Mouse (Mus musculus): Measurements from ENCODE around the gene Pgpep1l. TPM values are rescaled to one million over a fixed set of nuclear protein-coding genes. Genes with fewer than 3 reads are reported as not detected.

Pgpep1l gene
- polyA plus RNA-seq (2012; rRNA removed) = 0.36 and 0.53 TPM in 2 replicates

GRCm38 (mm10) chr7:68264028-68264453, at the start of gene Pgpep1l:
Gene Pgpep1l, minus strand, starts transcription at chr7:68264233.
- TF ChIP-seq CTCF (IDR thresholded peaks at IDR 0.05; ENCODE audit: extremely low read depth, insufficient read depth, insufficient read length, insufficient replicate concordance) = no peak
- no peak for TF ChIP-seq POLR2A (IDR thresholded peaks at IDR 0.05; ENCODE audit: low read depth, low read length)
- peak within 1 kb of the TSS; percentile 34; the same call in 1 of the 2 replicates for H3K4me3 ChIP-seq (ENCODE audit: extremely low read depth, insufficient read depth, insufficient read length)
- DNase-seq (ENCODE audit: low read depth in 1 of 2, low spot score in 2 of 2) = no peak
- no peaks in the 10 kb centered on the region for H3K36me3 ChIP-seq (ENCODE audit: control insufficient read depth, insufficient read depth, low read length)
- peak within 1 kb of the TSS; percentile 10 for H3K27ac ChIP-seq (ENCODE audit: insufficient read depth, low read length)
- H3K4me1 ChIP-seq (ENCODE audit: control insufficient read depth, insufficient read depth, insufficient read length) = peaks cover 11% of the 10 kb centered on the region; the same call in 1 of the 2 replicates
- H3K27me3 ChIP-seq (ENCODE audit: control insufficient read depth, insufficient read depth, low read length) = no peaks in the 10 kb centered on the region
- WGBS = 37% methylated on average over 25 of the region's 25 CpGs

- no peak overlapping the region for H3K27ac ChIP-seq (ENCODE audit: insufficient read depth, low read length)
- no peak for DNase-seq (ENCODE audit: low read depth in 1 of 2, low spot score in 2 of 2)
- 74% methylated on average over 14 of the region's 14 CpGs for WGBS
- H3K4me3 ChIP-seq (ENCODE audit: extremely low read depth, insufficient read depth, insufficient read length) = no peak overlapping the region
- TF ChIP-seq POLR2A (IDR thresholded peaks at IDR 0.05; ENCODE audit: low read depth, low read length) = no peak
- no peak for TF ChIP-seq CTCF (IDR thresholded peaks at IDR 0.05; ENCODE audit: extremely low read depth, insufficient read depth, insufficient read length, insufficient replicate concordance)
- peaks cover 2% of the 10 kb centered on the region; the same call in 1 of the 2 replicates for H3K36me3 ChIP-seq (ENCODE audit: control insufficient read depth, insufficient read depth, low read length)
- H3K4me1 ChIP-seq (ENCODE audit: control insufficient read depth, insufficient read depth, insufficient read length) = no peaks in the 10 kb centered on the region
- H3K27me3 ChIP-seq (ENCODE audit: control insufficient read depth, insufficient read depth, low read length) = no peaks in the 10 kb centered on the region
These were observed 49.2 kb upstream of the Pgpep1l start for GRCm38 (mm10) chr7:68313038-68313782.

- 36% methylated on average over 5 of the region's 5 CpGs for WGBS
- H3K27me3 ChIP-seq (ENCODE audit: control insufficient read depth, insufficient read depth, low read length) = no peaks in the 10 kb centered on the region
- peaks cover 9% of the 10 kb centered on the region; the same call in 1 of the 2 replicates for H3K36me3 ChIP-seq (ENCODE audit: control insufficient read depth, insufficient read depth, low read length)
- TF ChIP-seq POLR2A (IDR thresholded peaks at IDR 0.05; ENCODE audit: low read depth, low read length) (no peak), CTCF (IDR thresholded peaks at IDR 0.05; ENCODE audit: extremely low read depth, insufficient read depth, insufficient read length, insufficient replicate concordance) (no peak)
- H3K4me1 ChIP-seq (ENCODE audit: control insufficient read depth, insufficient read depth, insufficient read length) = no peaks in the 10 kb centered on the region
- H3K27ac ChIP-seq (ENCODE audit: insufficient read depth, low read length) = no peak overlapping the region
- no peak for DNase-seq (ENCODE audit: low read depth in 1 of 2, low spot score in 2 of 2)
- no peak overlapping the region for H3K4me3 ChIP-seq (ENCODE audit: extremely low read depth, insufficient read depth, insufficient read length)
These were observed 48.4 kb upstream of the Pgpep1l start for GRCm38 (mm10) chr7:68312395-68312794.

- peaks cover 9% of the 10 kb centered on the region; the same call in 1 of the 2 replicates for H3K36me3 ChIP-seq (ENCODE audit: control insufficient read depth, insufficient read depth, low read length)
- TF ChIP-seq CTCF (IDR thresholded peaks at IDR 0.05; ENCODE audit: extremely low read depth, insufficient read depth, insufficient read length, insufficient replicate concordance) (no peak), POLR2A (IDR thresholded peaks at IDR 0.05; ENCODE audit: low read depth, low read length) (no peak)
- no peak overlapping the region for H3K27ac ChIP-seq (ENCODE audit: insufficient read depth, low read length)
- H3K4me1 ChIP-seq (ENCODE audit: control insufficient read depth, insufficient read depth, insufficient read length) = no peaks in the 10 kb centered on the region
- no peak for DNase-seq (ENCODE audit: low read depth in 1 of 2, low spot score in 2 of 2)
- no peaks in the 10 kb centered on the region for H3K27me3 ChIP-seq (ENCODE audit: control insufficient read depth, insufficient read depth, low read length)
- H3K4me3 ChIP-seq (ENCODE audit: extremely low read depth, insufficient read depth, insufficient read length) = no peak overlapping the region
- 89% methylated on average over 6 of the region's 6 CpGs for WGBS
These were observed 47.4 kb upstream of the Pgpep1l start for GRCm38 (mm10) chr7:68311469-68311868.

GRCm38 (mm10) chr7:68306756-68307155, 42.7 kb upstream of the Pgpep1l start:
- Histone ChIP-seq H3K4me3 (ENCODE audit: extremely low read depth, insufficient read depth, insufficient read length) (no peak overlapping the region), H3K36me3 (ENCODE audit: control insufficient read depth, insufficient read depth, low read length) (peaks cover 12% of the 10 kb centered on the region; the same call in 1 of the 2 replicates), H3K27me3 (ENCODE audit: control insufficient read depth, insufficient read depth, low read length) (no peaks in the 10 kb centered on the region), H3K4me1 (ENCODE audit: control insufficient read depth, insufficient read depth, insufficient read length) (peaks cover 3% of the 10 kb centered on the region; the same call in 1 of the 2 replicates), H3K27ac (ENCODE audit: insufficient read depth, low read length) (no peak overlapping the region)
- WGBS = 93% methylated on average over 8 of the region's 8 CpGs
- DNase-seq (ENCODE audit: low read depth in 1 of 2, low spot score in 2 of 2) = no peak
- TF ChIP-seq POLR2A (IDR thresholded peaks at IDR 0.05; ENCODE audit: low read depth, low read length) = no peak
- TF ChIP-seq CTCF (IDR thresholded peaks at IDR 0.05; ENCODE audit: extremely low read depth, insufficient read depth, insufficient read length, insufficient replicate concordance) = no peak

GRCm38 (mm10) chr7:68305781-68306575, 41.9 kb upstream of the Pgpep1l start:
- TF ChIP-seq POLR2A (IDR thresholded peaks at IDR 0.05; ENCODE audit: low read depth, low read length) = no peak
- no peak for TF ChIP-seq CTCF (IDR thresholded peaks at IDR 0.05; ENCODE audit: extremely low read depth, insufficient read depth, insufficient read length, insufficient replicate concordance)
- 69% methylated on average over 11 of the region's 11 CpGs for WGBS
- DNase-seq (ENCODE audit: low read depth in 1 of 2, low spot score in 2 of 2) = no peak
- no peak overlapping the region for H3K27ac ChIP-seq (ENCODE audit: insufficient read depth, low read length)
- H3K27me3 ChIP-seq (ENCODE audit: control insufficient read depth, insufficient read depth, low read length) = no peaks in the 10 kb centered on the region
- no peak overlapping the region for H3K4me3 ChIP-seq (ENCODE audit: extremely low read depth, insufficient read depth, insufficient read length)
- H3K36me3 ChIP-seq (ENCODE audit: control insufficient read depth, insufficient read depth, low read length) = peaks cover 18% of the 10 kb centered on the region
- peaks cover 3% of the 10 kb centered on the region; the same call in 1 of the 2 replicates for H3K4me1 ChIP-seq (ENCODE audit: control insufficient read depth, insufficient read depth, insufficient read length)

Measured in spleen, adult 2 months (tissue).